Mouse (Mus musculus): ENCODE measurements at regions not wholly inside any gene's neighbourhood (a gene's known extent, or its start where the extent isn't known, plus 50 kb on each side); places are given as distances from the start of the nearest gene placed in this dataset.

- TF ChIP-seq CTCF (IDR thresholded peaks at IDR 0.05; ENCODE audit: borderline replicate concordance, extremely low read depth, insufficient read depth, insufficient read length) (no peak), POLR2A (IDR thresholded peaks at IDR 0.05; ENCODE audit: borderline replicate concordance, extremely low read depth, insufficient read depth, insufficient read length, poor library complexity, severe bottlenecking) (no peak)
Observed at GRCm38 (mm10) chr12:39880309-39880708, 157.5 kb downstream of the Arl4a start.

Data from brain, embryonic 14.5 days (tissue).